Mouse (Mus musculus) forebrain, embryonic 16.5 days (tissue): Measurements from ENCODE around the gene Thegl. TPM values are rescaled to one million over a fixed set of nuclear protein-coding genes. Genes with fewer than 3 reads are reported as not detected.

Experiments
- ATAC-seq: fragments of 200-750 bp; cut with Nextera tagmentation; 2 replicates; pipeline ENCODE4 v1.8.0; 2017; ENCODE audit warnings: mild to moderate bottlenecking, moderate library complexity
- H3K27ac ChIP-seq: fragments of 300-500 bp; sonication (generic); 2 replicates; pipeline ENCODE4 v1.5.1; 2014; ENCODE audit warnings: low read length, control low read depth
- H3K27me3 ChIP-seq: fragments of 300-500 bp; sonication (generic); replicated peaks from 2 replicates; pipeline ENCODE4 v1.6.1; 2014; ENCODE audit warnings: low read length; ENCODE audit not compliant: control insufficient read depth, insufficient read depth
- H3K36me3 ChIP-seq: fragments of 300-500 bp; sonication (generic); 2 replicates; pipeline ENCODE4 v1.6.1; 2014; ENCODE audit not compliant: control insufficient read depth, insufficient read depth
- H3K4me1 ChIP-seq: fragments of 300-500 bp; sonication (generic); replicated peaks from 2 replicates; pipeline ENCODE4 v1.6.1; 2014; ENCODE audit warnings: low read length; ENCODE audit not compliant: control insufficient read depth, insufficient read depth
- H3K4me2 ChIP-seq: fragments of 300-500 bp; sonication (generic); 2 replicates; pipeline ENCODE4 v1.6.1; 2014; ENCODE audit warnings: mild to moderate bottlenecking, low read length, control low read depth
- H3K4me3 ChIP-seq: fragments of 300-500 bp; sonication (generic); replicated peaks from 2 replicates; pipeline ENCODE4 v1.5.1; 2014; ENCODE audit warnings: mild to moderate bottlenecking, low read length, control low read depth
- H3K9ac ChIP-seq: fragments of 300-500 bp; sonication (generic); replicated peaks from 2 replicates; pipeline ENCODE4 v1.6.1; 2014; ENCODE audit warnings: low read depth, low read length, control low read depth
- H3K9me3 ChIP-seq: fragments of 300-500 bp; sonication (generic); 2 replicates; pipeline ENCODE4 v1.6.1; 2016; ENCODE audit warnings: low read length; ENCODE audit not compliant: control insufficient read depth
- WGBS: fragments of 180-500 bp; shearing (Covaris S2); extraction: QIAGEN DNeasy Blood & Tissue Kit; methylation state at CpG from one replicate; pipeline ENCODE4 v1.1.7; 2014; 5-methylcytosine and 5-hydroxymethylcytosine counted together
- polyA plus RNA-seq: library from polyadenylated mRNA; unstranded; fragments of >200 nt; fragmentation: Nextera tagmentation; extraction: Ambion mirVana; gene quantifications from 2 replicates; pipeline ENCODE4 v1.2.1, GENCODE M21; 2015

Gene Thegl
- polyA plus RNA-seq, 1 experiment from 2014 or later: 0.80 TPM

DNA sequence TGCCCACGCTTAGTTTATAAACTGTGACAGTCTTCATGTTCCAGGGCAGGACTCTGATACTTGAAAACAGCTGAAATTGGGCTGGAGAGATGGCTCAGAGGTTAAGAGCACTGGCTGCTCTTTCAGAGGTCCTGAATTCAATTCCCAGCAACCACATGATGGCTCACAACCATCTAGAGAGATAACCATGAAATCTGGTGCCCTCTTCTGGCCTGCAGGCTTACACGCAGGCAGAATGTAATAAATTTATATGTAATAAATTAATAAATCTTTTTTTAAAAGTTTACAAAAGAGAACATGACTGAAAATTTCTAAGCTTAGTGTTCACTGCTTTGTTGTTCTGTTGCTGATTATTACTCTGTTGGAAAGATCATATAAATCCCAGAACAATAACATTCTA, 55.2 kb downstream of the Thegl start:
- Histone ChIP-seq H3K4me1 (0 out of 2 replicates have a peak, but pooled peaks cover 3% of the 10 kb centered on the region), H3K4me3 (no peak overlapping the region), H3K27me3 (no peaks in the 10 kb centered on the region), H3K27ac (no peak overlapping the region), H3K36me3 (no peaks in the 10 kb centered on the region), H3K4me2 (no peak overlapping the region), H3K9ac (no peak overlapping the region), H3K9me3 (no peaks in the 10 kb centered on the region)
- 92% methylated on average over 2 of the region's 2 CpGs for WGBS
- no peak for ATAC-seq

DNA sequence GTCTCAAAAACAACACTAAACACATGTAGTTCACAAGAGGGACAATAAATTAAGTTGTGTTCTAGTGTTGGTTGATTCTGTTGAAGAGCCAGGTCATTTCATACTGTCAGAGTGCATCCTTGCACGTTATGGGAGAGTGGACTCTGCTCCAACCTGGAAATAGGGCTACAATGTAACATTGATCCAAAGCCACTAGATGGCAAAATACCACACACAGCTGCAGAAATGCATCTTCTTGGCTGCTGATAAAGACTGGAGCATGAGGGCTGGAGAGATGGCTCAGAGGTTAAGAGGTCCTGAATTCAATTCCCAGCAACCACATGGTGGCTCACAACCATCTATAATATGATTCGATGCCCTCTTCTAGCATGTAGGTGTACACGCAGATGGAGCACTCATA, 55.8 kb downstream of the Thegl start:
- 0 out of 2 replicates have a peak, but pooled peaks cover 3% of the 10 kb centered on the region for H3K4me1 ChIP-seq
- no peak overlapping the region for H3K4me3 ChIP-seq
- no peak overlapping the region for H3K4me2 ChIP-seq
- 80% methylated on average over 3 of the region's 3 CpGs for WGBS
- H3K36me3 ChIP-seq: no peaks in the 10 kb centered on the region
- no peaks in the 10 kb centered on the region for H3K27me3 ChIP-seq
- H3K9me3 ChIP-seq: no peaks in the 10 kb centered on the region
- H3K9ac ChIP-seq: no peak overlapping the region
- no peak overlapping the region for H3K27ac ChIP-seq
- no peak for ATAC-seq

DNA sequence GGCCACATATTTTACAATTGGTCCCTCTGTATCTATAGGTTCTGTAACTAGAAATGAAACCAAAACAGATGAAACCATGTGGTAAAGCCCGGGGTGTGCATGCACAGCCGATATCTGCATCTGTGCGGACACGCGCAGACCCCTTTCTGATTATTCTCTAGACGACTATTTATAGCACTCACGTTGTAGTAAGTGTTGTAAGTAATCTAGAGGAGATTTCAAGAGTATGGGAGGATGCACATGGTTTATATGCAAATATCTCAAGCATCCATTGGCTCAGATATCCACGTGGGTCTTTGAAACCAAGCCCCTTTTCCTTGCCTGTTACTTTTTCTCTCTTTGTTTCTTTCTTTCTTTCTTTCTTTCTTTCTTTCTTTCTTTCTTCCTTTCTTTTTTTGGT, 58.0 kb downstream of the Thegl start:
- Histone ChIP-seq H3K27ac (no peak overlapping the region), H3K9me3 (no peaks in the 10 kb centered on the region), H3K4me2 (no peak overlapping the region), H3K27me3 (no peaks in the 10 kb centered on the region), H3K9ac (no peak overlapping the region), H3K36me3 (no peaks in the 10 kb centered on the region), H3K4me3 (no peak overlapping the region), H3K4me1 (no peaks in the 10 kb centered on the region)
- 87% methylated on average over 8 of the region's 8 CpGs for WGBS
- no peak for ATAC-seq

DNA sequence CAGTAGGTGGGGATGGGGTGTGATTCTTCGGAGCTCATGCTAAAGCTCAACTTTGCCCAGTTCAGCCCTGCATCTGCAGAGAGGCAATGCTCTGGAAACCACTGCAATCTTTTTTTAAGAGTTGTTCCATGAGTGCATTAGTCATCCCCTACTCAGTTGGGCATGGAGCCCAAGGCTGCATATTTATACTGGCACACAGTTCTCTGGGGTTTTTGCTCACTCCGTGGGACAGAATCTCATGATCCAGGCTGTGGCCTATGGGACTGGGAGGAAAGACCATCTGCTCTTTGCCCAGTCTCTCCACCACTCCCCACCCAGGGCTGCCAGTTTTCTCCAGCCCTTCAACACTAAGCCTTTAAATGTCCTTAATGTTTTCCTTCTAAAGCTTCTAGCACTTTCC, 59.1 kb downstream of the Thegl start:
- ATAC-seq: no peak
- Histone ChIP-seq H3K27me3 (no peaks in the 10 kb centered on the region), H3K9ac (no peak overlapping the region), H3K4me3 (no peak overlapping the region), H3K36me3 (no peaks in the 10 kb centered on the region), H3K9me3 (no peaks in the 10 kb centered on the region), H3K4me2 (no peak overlapping the region), H3K4me1 (no peaks in the 10 kb centered on the region), H3K27ac (no peak overlapping the region)
- 78% methylated on average over 2 of the region's 2 CpGs for WGBS

DNA sequence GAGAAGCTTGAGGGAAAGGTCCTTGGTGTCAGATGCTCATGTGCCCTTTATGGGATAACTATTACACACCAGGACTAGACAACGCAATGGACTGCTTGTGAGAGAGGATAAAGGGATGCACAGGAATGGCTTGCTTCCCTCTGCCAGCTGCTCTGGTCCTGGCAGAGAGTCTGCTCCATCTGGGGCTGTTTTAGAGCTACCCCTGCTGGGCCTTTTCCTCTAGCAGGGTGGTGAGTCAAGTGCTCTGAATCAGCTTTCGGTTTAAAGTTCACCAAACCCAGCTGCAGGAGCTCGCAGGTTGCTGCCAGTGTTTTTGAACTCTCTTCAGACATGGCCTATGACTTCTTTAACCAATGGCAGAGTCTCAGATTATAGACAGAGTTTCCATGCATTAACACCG, 60.1 kb downstream of the Thegl start:
- Histone ChIP-seq H3K27ac (no peak overlapping the region), H3K36me3 (no peaks in the 10 kb centered on the region), H3K4me2 (no peak overlapping the region), H3K4me3 (no peak overlapping the region), H3K27me3 (no peaks in the 10 kb centered on the region), H3K9ac (no peak overlapping the region), H3K9me3 (no peaks in the 10 kb centered on the region), H3K4me1 (no peaks in the 10 kb centered on the region)
- 91% methylated on average over 4 of the region's 4 CpGs for WGBS
- no peak for ATAC-seq

DNA sequence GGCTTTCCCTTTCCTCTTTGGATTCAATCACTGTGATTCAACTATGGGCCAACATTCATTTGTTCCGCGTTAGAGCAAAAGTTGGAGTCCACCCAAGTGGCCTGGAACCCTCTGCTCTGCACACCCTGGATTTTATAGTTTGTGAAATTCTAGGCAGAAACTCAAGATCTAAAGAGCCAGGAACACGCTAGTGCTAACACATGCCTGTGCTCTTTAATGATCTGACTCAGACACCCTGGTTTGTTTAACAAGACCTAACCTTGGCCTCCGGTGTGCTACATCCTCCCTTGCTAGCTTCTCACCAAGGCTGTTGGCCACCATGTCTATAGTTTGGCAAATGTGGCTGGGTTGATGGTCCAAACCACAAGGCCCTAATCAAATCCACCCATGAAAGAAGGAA, 64.9 kb downstream of the Thegl start:
- Histone ChIP-seq H3K27me3 (no peaks in the 10 kb centered on the region), H3K9me3 (no peaks in the 10 kb centered on the region), H3K4me3 (no peak overlapping the region), H3K36me3 (no peaks in the 10 kb centered on the region), H3K4me1 (no peaks in the 10 kb centered on the region), H3K27ac (no peak overlapping the region), H3K4me2 (no peak overlapping the region), H3K9ac (no peak overlapping the region)
- no peak for ATAC-seq
- WGBS: 96% methylated on average over 4 of the region's 4 CpGs

DNA sequence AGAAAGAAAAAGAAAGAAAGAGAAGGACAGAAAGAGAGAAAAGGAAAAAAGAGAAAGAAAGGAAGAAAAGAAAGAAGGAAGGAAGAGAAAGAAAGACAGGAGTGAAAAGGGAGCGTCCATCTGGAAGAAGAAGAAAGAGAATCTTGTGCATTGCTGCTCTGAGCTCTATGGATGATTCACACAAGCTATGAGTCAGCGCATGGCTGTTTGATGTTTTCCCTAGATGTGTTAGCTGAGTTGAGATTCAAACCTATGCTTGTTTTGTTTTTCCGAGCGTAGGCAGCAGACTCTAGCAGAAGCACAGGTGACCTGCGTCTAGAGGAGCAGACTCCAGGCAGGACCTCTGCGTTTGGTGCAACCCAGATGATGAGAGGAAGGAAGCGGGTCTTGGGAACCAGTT, 66.9 kb downstream of the Thegl start:
- Histone ChIP-seq H3K27me3 (no peaks in the 10 kb centered on the region), H3K36me3 (no peaks in the 10 kb centered on the region), H3K9ac (no peak overlapping the region), H3K4me1 (no peaks in the 10 kb centered on the region), H3K27ac (no peak overlapping the region), H3K9me3 (no peaks in the 10 kb centered on the region), H3K4me3 (no peak overlapping the region), H3K4me2 (no peak overlapping the region)
- 77% methylated on average over 7 of the region's 7 CpGs for WGBS
- no peak for ATAC-seq

DNA sequence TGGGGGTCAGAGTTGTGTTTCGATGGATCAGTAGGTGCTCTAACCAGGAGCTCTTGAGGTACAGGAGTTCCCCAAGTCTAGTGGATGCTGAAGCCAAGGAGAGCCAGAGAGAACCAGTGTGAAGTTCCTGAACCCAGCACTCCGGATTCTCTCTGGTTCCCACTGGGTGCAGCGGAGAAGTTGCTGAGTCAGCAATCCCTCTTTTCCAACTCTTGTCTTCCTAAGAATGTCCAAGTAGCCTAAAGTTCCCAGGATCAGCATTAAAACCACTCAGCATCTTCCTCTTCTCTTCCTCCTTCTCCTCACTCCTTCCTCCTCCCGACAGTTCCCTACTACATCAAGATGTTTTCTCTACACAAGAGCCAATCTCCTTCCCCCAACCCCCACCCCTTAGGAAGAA, 68.6 kb downstream of the Thegl start:
- Histone ChIP-seq H3K4me2 (no peak overlapping the region), H3K27me3 (no peaks in the 10 kb centered on the region), H3K4me3 (no peak overlapping the region), H3K9me3 (no peaks in the 10 kb centered on the region), H3K27ac (no peak overlapping the region), H3K36me3 (no peaks in the 10 kb centered on the region), H3K9ac (no peak overlapping the region), H3K4me1 (no peaks in the 10 kb centered on the region)
- no peak for ATAC-seq
- WGBS: 90% methylated on average over 4 of the region's 4 CpGs

DNA sequence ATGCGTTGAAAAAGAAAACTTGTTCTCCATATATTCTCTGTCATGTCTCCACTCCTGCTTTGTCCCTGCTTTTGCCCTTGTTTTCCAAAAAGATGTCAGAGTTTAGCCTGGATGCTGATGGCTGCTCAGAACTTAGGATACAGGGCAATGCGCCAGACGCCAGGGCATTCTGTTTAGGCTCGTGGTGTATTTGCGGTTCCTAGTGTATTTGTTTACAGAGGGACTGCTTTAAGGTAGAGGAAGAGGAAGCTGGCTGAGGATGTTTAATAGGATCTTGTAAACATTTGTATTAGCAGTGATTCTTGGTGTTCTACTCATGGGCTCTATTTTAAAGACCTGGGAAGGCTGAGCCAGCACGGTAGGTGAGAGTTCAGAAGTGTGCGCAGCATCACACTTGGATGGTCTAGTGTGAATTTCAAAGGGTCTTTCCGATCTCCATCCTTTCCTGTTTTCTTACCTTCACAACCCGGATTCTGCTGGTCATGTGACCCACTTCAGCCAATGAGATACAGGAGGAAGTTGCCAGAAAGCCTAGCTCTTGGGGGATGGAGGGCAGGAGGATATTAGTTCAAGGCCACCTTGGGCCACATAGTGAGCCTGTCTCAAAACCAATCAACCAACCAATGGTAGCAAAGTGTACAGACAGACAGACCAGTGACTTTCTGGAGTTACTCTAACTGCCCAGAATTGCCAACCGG, 70.1 kb downstream of the Thegl start:
- H3K4me3 ChIP-seq: no peak overlapping the region
- no peak overlapping the region for H3K27ac ChIP-seq
- no peak overlapping the region for H3K9ac ChIP-seq
- no peaks in the 10 kb centered on the region for H3K9me3 ChIP-seq
- peaks cover 6% of the 10 kb centered on the region; the same call in 1 of the 2 replicates for H3K4me1 ChIP-seq
- no peak overlapping the region for H3K4me2 ChIP-seq
- no peaks in the 10 kb centered on the region for H3K27me3 ChIP-seq
- H3K36me3 ChIP-seq: no peaks in the 10 kb centered on the region
- no peak for ATAC-seq
- 83% methylated on average over 10 of the region's 10 CpGs for WGBS

DNA sequence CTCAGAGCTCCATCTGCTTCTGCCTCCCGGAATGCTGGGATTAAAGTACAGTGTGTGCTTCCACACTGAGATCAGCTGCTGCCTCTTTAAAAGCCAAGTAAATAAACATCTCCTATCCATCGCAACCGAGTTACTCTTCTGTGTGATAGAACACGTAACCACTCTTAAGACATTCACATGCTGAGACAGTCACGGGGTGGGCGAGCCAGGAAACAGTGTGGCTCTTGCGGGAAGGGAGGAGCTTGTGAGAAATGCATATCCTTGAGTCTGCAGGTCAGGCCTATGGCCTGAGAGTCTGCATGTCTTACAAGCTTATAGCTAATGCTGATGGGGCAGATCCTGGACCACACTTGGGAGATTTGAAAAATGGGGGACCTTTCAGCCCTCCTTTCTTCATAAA, 70.7 kb downstream of the Thegl start:
- ATAC-seq: no peak
- WGBS: 94% methylated on average over 7 of the region's 7 CpGs

More for the DNA sequence above, 70.7 kb downstream of the Thegl start:
- no peaks in the 10 kb centered on the region for H3K36me3 ChIP-seq
- H3K27ac ChIP-seq: no peak overlapping the region
- no peak overlapping the region for H3K9ac ChIP-seq
- H3K27me3 ChIP-seq: no peaks in the 10 kb centered on the region
- H3K4me1 ChIP-seq: peaks cover 6% of the 10 kb centered on the region; the same call in 1 of the 2 replicates
- no peak overlapping the region for H3K4me2 ChIP-seq
- no peaks in the 10 kb centered on the region for H3K9me3 ChIP-seq
- H3K4me3 ChIP-seq: no peak overlapping the region
